Mouse (Mus musculus): ENCODE measurements at regions not wholly inside any gene's neighbourhood (a gene's known extent, or its start where the extent isn't known, plus 50 kb on each side); places are given as distances from the start of the nearest gene placed in this dataset.

- DNase-seq (ENCODE audit: low spot score) = no peak
- no peak overlapping the region for H3K4me2 ChIP-seq (replicated peaks; ENCODE audit: low read depth, low read length)
- H3K36me3 ChIP-seq (ENCODE audit: control insufficient read depth, insufficient read depth, low read length) = no peaks in the 10 kb centered on the region
- WGBS = 89% methylated on average over 4 of the region's 4 CpGs
- no peak overlapping the region for H3K27ac ChIP-seq (ENCODE audit: low read depth, low read length)
- no peaks in the 10 kb centered on the region for H3K4me1 ChIP-seq (replicated peaks; ENCODE audit: control insufficient read depth, insufficient read depth, low read length)
- no peaks in the 10 kb centered on the region for H3K27me3 ChIP-seq (ENCODE audit: control insufficient read depth, insufficient read depth, low read length)
- no peak overlapping the region for H3K9ac ChIP-seq (ENCODE audit: low read depth, low read length)
- H3K4me3 ChIP-seq (ENCODE audit: low read depth, low read length) = no peak overlapping the region
- ATAC-seq (ENCODE audit: low FRiP score) = no peak
- H3K9me3 ChIP-seq (ENCODE audit: control insufficient read depth, low read length) = peaks cover 2% of the 10 kb centered on the region; the same call in 1 of the 2 replicates
Observed at GRCm38 (mm10) chr6:94795442-94795841, 95.5 kb upstream of the Lrig1 start.

DNA sequence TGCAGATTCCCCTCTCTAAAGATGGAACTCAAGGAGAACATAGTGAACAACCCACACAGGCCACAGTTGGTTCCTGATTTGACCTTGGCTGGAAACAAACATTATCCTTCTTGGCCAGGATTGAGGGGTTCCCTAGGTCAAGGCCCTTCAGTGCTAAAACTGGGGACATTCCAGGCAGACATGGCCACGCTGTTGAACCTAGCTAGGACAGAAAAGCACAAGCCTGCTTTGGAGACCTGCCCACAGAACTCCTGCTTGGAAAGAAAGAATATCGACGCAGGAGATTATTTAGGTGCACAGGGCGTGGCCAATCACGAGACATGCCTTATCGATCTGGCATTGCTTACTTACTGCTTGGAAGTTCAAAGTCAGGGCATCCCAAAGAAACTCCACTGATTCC lies 93.6 kb upstream of the Lrig1 start:
- WGBS = 92% methylated on average over 6 of the region's 6 CpGs

GRCm38 (mm10) chr6:94792312-94792711 lies 92.4 kb upstream of the Lrig1 start:
- no peak for DNase-seq (ENCODE audit: low spot score)
- no peak overlapping the region for H3K9ac ChIP-seq (ENCODE audit: low read depth, low read length)
- no peaks in the 10 kb centered on the region for H3K36me3 ChIP-seq (ENCODE audit: control insufficient read depth, insufficient read depth, low read length)
- H3K9me3 ChIP-seq (ENCODE audit: control insufficient read depth, low read length) = peaks cover 2% of the 10 kb centered on the region; the same call in 1 of the 2 replicates
- no peak overlapping the region for H3K4me2 ChIP-seq (replicated peaks; ENCODE audit: low read depth, low read length)
- H3K27ac ChIP-seq (ENCODE audit: low read depth, low read length) = no peak overlapping the region
- whole genome bisulfite sequencing = 88% methylated on average over 4 of the region's 4 CpGs
- no peak overlapping the region for H3K4me3 ChIP-seq (ENCODE audit: low read depth, low read length)
- H3K4me1 ChIP-seq (replicated peaks; ENCODE audit: control insufficient read depth, insufficient read depth, low read length) = no peaks in the 10 kb centered on the region
- no peak for ATAC-seq (ENCODE audit: low FRiP score)
- H3K27me3 ChIP-seq (ENCODE audit: control insufficient read depth, insufficient read depth, low read length) = no peaks in the 10 kb centered on the region

More for the DNA sequence above, 93.6 kb upstream of the Lrig1 start:
- DNase-seq (ENCODE audit: low spot score) (no peak), ATAC-seq (ENCODE audit: low FRiP score) (no peak)
- Histone ChIP-seq H3K4me2 (replicated peaks; ENCODE audit: low read depth, low read length) (no peak overlapping the region), H3K27me3 (ENCODE audit: control insufficient read depth, insufficient read depth, low read length) (no peaks in the 10 kb centered on the region), H3K4me3 (ENCODE audit: low read depth, low read length) (no peak overlapping the region), H3K36me3 (ENCODE audit: control insufficient read depth, insufficient read depth, low read length) (no peaks in the 10 kb centered on the region), H3K27ac (ENCODE audit: low read depth, low read length) (no peak overlapping the region), H3K9me3 (ENCODE audit: control insufficient read depth, low read length) (peaks cover 2% of the 10 kb centered on the region; the same call in 1 of the 2 replicates), H3K9ac (ENCODE audit: low read depth, low read length) (no peak overlapping the region), H3K4me1 (replicated peaks; ENCODE audit: control insufficient read depth, insufficient read depth, low read length) (no peaks in the 10 kb centered on the region)

DNA sequence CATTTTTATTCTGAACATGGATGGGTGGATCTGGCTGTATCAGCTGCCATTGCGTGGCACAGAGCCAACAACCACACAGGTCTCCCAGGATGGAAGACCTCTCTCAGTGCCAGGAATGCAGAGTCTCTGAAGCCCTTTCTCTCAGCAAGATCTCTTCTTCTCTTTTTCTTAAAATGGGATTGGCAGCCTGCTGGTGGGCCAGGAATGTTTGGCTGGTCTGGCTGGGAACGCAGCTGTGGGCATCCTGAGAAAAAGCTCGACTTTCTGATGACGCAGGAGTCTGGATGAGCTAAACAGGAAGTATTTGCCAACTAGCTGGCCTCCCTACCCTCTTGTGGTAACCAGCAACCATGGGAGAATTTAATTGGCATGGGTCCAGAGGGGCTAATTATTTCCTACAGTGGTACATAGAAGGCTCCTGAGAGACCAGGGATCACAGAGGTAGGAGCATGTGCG lies 89.4 kb upstream of the Lrig1 start:
- H3K27ac ChIP-seq (ENCODE audit: low read depth, low read length) = no peak overlapping the region
- no peak overlapping the region for H3K9ac ChIP-seq (ENCODE audit: low read depth, low read length)
- ATAC-seq (ENCODE audit: low FRiP score) = no peak
- no peaks in the 10 kb centered on the region for H3K36me3 ChIP-seq (ENCODE audit: control insufficient read depth, insufficient read depth, low read length)
- no peak overlapping the region for H3K4me2 ChIP-seq (replicated peaks; ENCODE audit: low read depth, low read length)
- H3K9me3 ChIP-seq (ENCODE audit: control insufficient read depth, low read length) = no peaks in the 10 kb centered on the region
- H3K4me1 ChIP-seq (replicated peaks; ENCODE audit: control insufficient read depth, insufficient read depth, low read length) = no peaks in the 10 kb centered on the region
- H3K4me3 ChIP-seq (ENCODE audit: low read depth, low read length) = no peak overlapping the region
- no peak for DNase-seq (ENCODE audit: low spot score)
- no peaks in the 10 kb centered on the region for H3K27me3 ChIP-seq (ENCODE audit: control insufficient read depth, insufficient read depth, low read length)
- WGBS = 73% methylated on average over 5 of the region's 5 CpGs

GRCm38 (mm10) chr6:94783471-94783870 lies 83.5 kb upstream of the Lrig1 start:
- Histone ChIP-seq H3K36me3 (ENCODE audit: control insufficient read depth, insufficient read depth, low read length) (no peaks in the 10 kb centered on the region), H3K27ac (ENCODE audit: low read depth, low read length) (no peak overlapping the region), H3K27me3 (ENCODE audit: control insufficient read depth, insufficient read depth, low read length) (no peaks in the 10 kb centered on the region), H3K9me3 (ENCODE audit: control insufficient read depth, low read length) (no peaks in the 10 kb centered on the region), H3K9ac (ENCODE audit: low read depth, low read length) (no peak overlapping the region), H3K4me3 (ENCODE audit: low read depth, low read length) (no peak overlapping the region), H3K4me1 (replicated peaks; ENCODE audit: control insufficient read depth, insufficient read depth, low read length) (no peaks in the 10 kb centered on the region), H3K4me2 (replicated peaks; ENCODE audit: low read depth, low read length) (no peak overlapping the region)
- 75% methylated on average over 1 of the region's 1 CpGs for WGBS
- DNase-seq (ENCODE audit: low spot score) (no peak), ATAC-seq (ENCODE audit: low FRiP score) (no peak)

GRCm38 (mm10) chr6:94780621-94781020 lies 80.7 kb upstream of the Lrig1 start:
- Histone ChIP-seq H3K4me2 (replicated peaks; ENCODE audit: low read depth, low read length) (no peak overlapping the region), H3K27me3 (ENCODE audit: control insufficient read depth, insufficient read depth, low read length) (no peaks in the 10 kb centered on the region), H3K36me3 (ENCODE audit: control insufficient read depth, insufficient read depth, low read length) (no peaks in the 10 kb centered on the region), H3K9me3 (ENCODE audit: control insufficient read depth, low read length) (no peaks in the 10 kb centered on the region), H3K27ac (ENCODE audit: low read depth, low read length) (no peak overlapping the region), H3K4me3 (ENCODE audit: low read depth, low read length) (no peak overlapping the region), H3K4me1 (replicated peaks; ENCODE audit: control insufficient read depth, insufficient read depth, low read length) (no peaks in the 10 kb centered on the region), H3K9ac (ENCODE audit: low read depth, low read length) (no peak overlapping the region)
- no peak for DNase-seq (ENCODE audit: low spot score)
- no peak for ATAC-seq (ENCODE audit: low FRiP score)
- WGBS = 95% methylated on average over 4 of the region's 4 CpGs

GRCm38 (mm10) chr6:94779854-94780253 lies 79.9 kb upstream of the Lrig1 start:
- H3K27ac ChIP-seq (ENCODE audit: low read depth, low read length) = no peak overlapping the region
- no peaks in the 10 kb centered on the region for H3K9me3 ChIP-seq (ENCODE audit: control insufficient read depth, low read length)
- no peak for ATAC-seq (ENCODE audit: low FRiP score)
- H3K4me3 ChIP-seq (ENCODE audit: low read depth, low read length) = no peak overlapping the region
- H3K9ac ChIP-seq (ENCODE audit: low read depth, low read length) = no peak overlapping the region
- H3K4me2 ChIP-seq (replicated peaks; ENCODE audit: low read depth, low read length) = no peak overlapping the region
- H3K27me3 ChIP-seq (ENCODE audit: control insufficient read depth, insufficient read depth, low read length) = no peaks in the 10 kb centered on the region
- H3K36me3 ChIP-seq (ENCODE audit: control insufficient read depth, insufficient read depth, low read length) = no peaks in the 10 kb centered on the region
- H3K4me1 ChIP-seq (replicated peaks; ENCODE audit: control insufficient read depth, insufficient read depth, low read length) = no peaks in the 10 kb centered on the region
- WGBS = 80% methylated on average over 7 of the region's 7 CpGs
- no peak for DNase-seq (ENCODE audit: low spot score)

- no peak overlapping the region for H3K4me2 ChIP-seq (replicated peaks; ENCODE audit: low read depth, low read length)
- no peak overlapping the region for H3K27ac ChIP-seq (ENCODE audit: low read depth, low read length)
- no peak overlapping the region for H3K9ac ChIP-seq (ENCODE audit: low read depth, low read length)
- DNase-seq (ENCODE audit: low spot score) (no peak), ATAC-seq (ENCODE audit: low FRiP score) (no peak)
- no peaks in the 10 kb centered on the region for H3K27me3 ChIP-seq (ENCODE audit: control insufficient read depth, insufficient read depth, low read length)
- no peak overlapping the region for H3K4me3 ChIP-seq (ENCODE audit: low read depth, low read length)
- no peaks in the 10 kb centered on the region for H3K9me3 ChIP-seq (ENCODE audit: control insufficient read depth, low read length)
- no peaks in the 10 kb centered on the region for H3K36me3 ChIP-seq (ENCODE audit: control insufficient read depth, insufficient read depth, low read length)
- WGBS = 80% methylated on average over 6 of the region's 7 CpGs
- H3K4me1 ChIP-seq (replicated peaks; ENCODE audit: control insufficient read depth, insufficient read depth, low read length) = peaks cover under 1% of the 10 kb centered on the region
Observed at GRCm38 (mm10) chr6:94779213-94779612, 79.3 kb upstream of the Lrig1 start.

DNA sequence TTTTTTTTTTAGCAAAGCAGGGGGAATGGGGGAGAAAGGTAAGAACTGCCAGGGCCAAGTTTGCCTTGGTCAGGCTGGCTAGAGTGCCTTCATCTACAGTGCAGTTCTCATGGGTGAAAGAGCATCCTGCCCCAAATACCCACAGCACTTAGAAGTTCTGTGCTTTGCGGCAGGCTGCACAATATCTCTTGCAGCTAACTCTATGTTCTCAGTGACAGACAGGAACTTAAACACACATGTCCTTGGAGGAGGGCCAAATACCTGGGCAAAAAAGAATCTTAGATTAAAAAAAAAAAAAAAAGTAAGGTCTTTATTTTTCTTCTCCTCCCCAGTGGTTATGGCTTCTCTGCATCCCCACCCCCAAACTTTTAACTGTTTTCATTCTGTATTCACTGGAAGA lies 78.8 kb upstream of the Lrig1 start:
- Histone ChIP-seq H3K4me1 (replicated peaks; ENCODE audit: control insufficient read depth, insufficient read depth, low read length) (peaks cover 3% of the 10 kb centered on the region), H3K9ac (ENCODE audit: low read depth, low read length) (no peak overlapping the region), H3K36me3 (ENCODE audit: control insufficient read depth, insufficient read depth, low read length) (no peaks in the 10 kb centered on the region), H3K27ac (ENCODE audit: low read depth, low read length) (no peak overlapping the region), H3K9me3 (ENCODE audit: control insufficient read depth, low read length) (no peaks in the 10 kb centered on the region), H3K4me3 (ENCODE audit: low read depth, low read length) (no peak overlapping the region), H3K4me2 (replicated peaks; ENCODE audit: low read depth, low read length) (no peak overlapping the region), H3K27me3 (ENCODE audit: control insufficient read depth, insufficient read depth, low read length) (no peaks in the 10 kb centered on the region)
- ATAC-seq (ENCODE audit: low FRiP score) = no peak
- 78% methylated on average over 1 of the region's 1 CpGs for WGBS
- no peak for DNase-seq (ENCODE audit: low spot score)

All from hindbrain, embryonic 11.5 days (tissue).